Mouse (Mus musculus) midbrain, embryonic 12.5 days (tissue): ENCODE results near the gene Fcor. TPM values are rescaled to one million over a fixed set of nuclear protein-coding genes. Genes with fewer than 3 reads are reported as not detected.

ENCODE experiments used
- ATAC-seq: fragments of 200-750 bp; cut with Nextera tagmentation; 2 replicates; pipeline ENCODE4 v1.8.0; 2017; ENCODE audit warnings: low read depth, moderate TSS enrichment, moderate library complexity; ENCODE audit not compliant: low FRiP score
- H3K27ac ChIP-seq: fragments of 300-500 bp; sonication (generic); replicated peaks from 2 replicates; pipeline ENCODE4 v1.5.1; 2016; ENCODE audit warnings: mild to moderate bottlenecking
- H3K27me3 ChIP-seq: fragments of 300-500 bp; sonication (generic); 2 replicates; pipeline ENCODE4 v1.6.1; 2016; ENCODE audit warnings: mild to moderate bottlenecking
- H3K36me3 ChIP-seq: fragments of 300-500 bp; sonication (generic); 2 replicates; pipeline ENCODE4 v1.6.1; 2016
- H3K4me1 ChIP-seq: fragments of 300-500 bp; sonication (generic); 2 replicates; pipeline ENCODE4 v1.6.1; 2016
- H3K4me2 ChIP-seq: fragments of 300-500 bp; sonication (generic); replicated peaks from 2 replicates; pipeline ENCODE4 v1.6.1; 2016; ENCODE audit warnings: mild to moderate bottlenecking, moderate library complexity
- H3K4me3 ChIP-seq: fragments of 300-500 bp; sonication (generic); 2 replicates; pipeline ENCODE4 v1.5.1; 2016; ENCODE audit warnings: mild to moderate bottlenecking
- H3K9ac ChIP-seq: fragments of 300-500 bp; sonication (generic); replicated peaks from 2 replicates; pipeline ENCODE4 v1.6.1; 2016; ENCODE audit warnings: mild to moderate bottlenecking, moderate library complexity
- H3K9me3 ChIP-seq: fragments of 300-500 bp; sonication (generic); 2 replicates; pipeline ENCODE4 v1.6.1; 2016; ENCODE audit warnings: mild to moderate bottlenecking
- WGBS: fragments of 180-500 bp; shearing (Covaris S2); methylation state at CpG from one replicate; pipeline ENCODE4 v1.1.7; 2016; 5-methylcytosine and 5-hydroxymethylcytosine counted together
- polyA plus RNA-seq: library from polyadenylated mRNA; unstranded; fragments of >200 nt; fragmentation: Nextera tagmentation; extraction: Ambion mirVana; gene quantifications from 2 replicates; pipeline ENCODE4 v1.2.1, GENCODE M21; 2016

Fcor gene
- polyA plus RNA-seq, 1 experiment from 2014 or later = 7.0 TPM

- H3K27me3 ChIP-seq = peaks cover 25% of the 10 kb centered on the region
- peak overlapping the region; percentile 48 for H3K4me3 ChIP-seq
- H3K36me3 ChIP-seq = no peaks in the 10 kb centered on the region
- H3K27ac ChIP-seq = no peak overlapping the region
- no peaks in the 10 kb centered on the region for H3K9me3 ChIP-seq
- no peak; the same call in 1 of the 2 replicates for ATAC-seq
- peak overlapping the region; percentile 29; the same call in 1 of the 2 replicates for H3K9ac ChIP-seq
- peak overlapping the region; percentile 73 for H3K4me2 ChIP-seq
- peaks cover 9% of the 10 kb centered on the region; the same call in 1 of the 2 replicates for H3K4me1 ChIP-seq
- WGBS = 22% methylated on average over 8 of the region's 8 CpGs
These were observed 40.7 kb downstream of the Fcor start for GRCm38 (mm10) chr8:3631478-3631875.

DNA sequence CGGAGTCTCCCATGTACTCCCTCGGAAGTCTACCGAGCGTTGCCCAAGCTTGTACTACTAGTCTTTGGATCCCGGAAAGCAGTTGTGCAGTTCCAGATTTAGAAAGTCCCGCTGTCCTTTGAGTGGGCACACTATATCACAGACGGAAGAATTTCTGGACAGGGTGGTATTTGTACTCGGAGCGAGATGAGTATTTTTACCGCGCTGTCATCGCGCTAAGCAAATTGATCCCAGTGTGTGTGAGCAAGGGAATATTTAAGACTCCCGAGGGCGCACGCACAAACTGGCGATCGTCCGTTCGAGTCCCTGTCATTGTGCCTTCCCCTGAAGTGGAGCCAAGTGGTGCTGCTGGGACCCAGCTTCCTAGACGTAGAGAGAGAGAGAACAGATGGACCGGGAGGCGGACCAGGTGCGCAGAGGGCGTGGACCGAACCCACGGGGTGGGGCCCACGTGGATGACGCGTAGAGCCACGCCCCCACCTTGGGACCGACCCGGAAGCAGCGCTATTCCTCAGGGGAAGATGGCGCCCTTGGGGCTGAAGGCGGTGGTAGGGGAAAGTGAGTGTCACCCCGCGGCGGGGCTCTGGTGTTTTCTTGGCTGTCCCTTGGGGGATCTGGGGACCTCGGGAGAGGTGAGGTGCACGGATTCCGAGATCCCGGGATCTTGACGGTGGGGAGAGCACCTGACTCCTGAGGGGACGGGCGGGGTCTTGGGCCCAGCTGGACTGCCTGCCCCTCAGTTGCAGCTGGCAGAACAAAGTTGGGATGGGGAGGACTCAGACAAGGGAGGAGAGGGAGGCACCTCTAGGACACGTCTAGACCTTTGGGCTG, 41.3 kb downstream of the Fcor start, which contains the start of gene Stxbp2:
Gene Stxbp2 (plus strand): TSS at position 309 of the 831 bp plus-strand sequence.
- Histone ChIP-seq H3K27ac (no peak within 1 kb of the TSS), H3K4me3 (peak within 1 kb of the TSS; percentile 48), H3K36me3 (no peaks in the 10 kb centered on the region), H3K9ac (peak within 1 kb of the TSS; percentile 29; the same call in 1 of the 2 replicates), H3K27me3 (peaks cover 25% of the 10 kb centered on the region), H3K4me2 (peak within 1 kb of the TSS; percentile 73), H3K4me1 (peaks cover 9% of the 10 kb centered on the region; the same call in 1 of the 2 replicates), H3K9me3 (no peaks in the 10 kb centered on the region)
- ATAC-seq = peak; percentile 69
- WGBS = 7% methylated on average over 47 of the region's 47 CpGs

DNA sequence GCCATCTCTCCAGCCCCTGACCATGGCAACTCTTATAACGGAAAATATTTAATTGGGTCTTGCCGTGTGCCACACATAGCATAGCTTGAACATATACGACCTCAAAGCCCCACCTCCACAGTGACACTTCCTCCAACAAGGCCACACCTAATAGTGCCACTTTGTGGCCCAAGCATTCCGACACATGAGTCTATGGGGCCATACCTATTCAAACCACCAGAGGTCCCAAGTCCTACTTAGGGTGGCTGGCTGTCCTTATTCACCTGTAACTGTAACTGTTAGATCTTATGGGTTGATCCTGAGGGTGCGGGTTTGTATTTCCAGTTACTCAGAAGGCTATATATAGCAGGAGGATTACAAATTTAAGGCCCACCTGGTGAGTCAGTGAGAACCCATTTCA, 44.1 kb downstream of the Fcor start:
- peaks cover 25% of the 10 kb centered on the region for H3K27me3 ChIP-seq
- no peak overlapping the region for H3K9ac ChIP-seq
- 37% methylated on average over 5 of the region's 5 CpGs for WGBS
- no peak overlapping the region for H3K4me2 ChIP-seq
- no peak overlapping the region for H3K27ac ChIP-seq
- no peak overlapping the region for H3K4me3 ChIP-seq
- no peaks in the 10 kb centered on the region for H3K9me3 ChIP-seq
- ATAC-seq = no peak
- no peaks in the 10 kb centered on the region for H3K36me3 ChIP-seq
- peaks cover 9% of the 10 kb centered on the region; the same call in 1 of the 2 replicates for H3K4me1 ChIP-seq

GRCm38 (mm10) chr8:3626971-3627370, 45.2 kb downstream of the Fcor start:
- no peak overlapping the region for H3K4me3 ChIP-seq
- H3K36me3 ChIP-seq = no peaks in the 10 kb centered on the region
- H3K27ac ChIP-seq = no peak overlapping the region
- peaks cover 14% of the 10 kb centered on the region for H3K4me1 ChIP-seq
- ATAC-seq = no peak
- no peak overlapping the region for H3K4me2 ChIP-seq
- no peak overlapping the region for H3K9ac ChIP-seq
- 66% methylated on average over 5 of the region's 5 CpGs for WGBS
- H3K27me3 ChIP-seq = peaks cover 25% of the 10 kb centered on the region
- H3K9me3 ChIP-seq = no peaks in the 10 kb centered on the region

DNA sequence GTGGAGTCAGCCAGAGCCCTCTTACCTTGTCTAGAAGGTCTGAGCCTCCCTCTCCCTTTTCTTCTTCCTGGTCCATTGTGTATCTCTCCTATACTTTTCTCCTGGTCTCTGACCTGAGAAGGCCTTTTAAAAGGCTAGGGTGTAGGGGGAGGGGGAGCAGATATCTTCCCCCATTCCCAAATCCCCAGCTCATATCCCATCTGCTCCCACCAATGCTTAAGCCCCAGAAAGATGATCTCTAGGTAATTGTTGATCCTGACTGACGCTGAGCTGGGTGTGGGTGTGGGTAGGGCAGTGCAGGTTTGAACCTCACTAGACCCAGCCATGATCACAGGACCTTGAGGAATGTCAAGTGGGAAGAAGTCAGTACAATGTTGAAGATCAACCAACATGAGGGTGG, 46.7 kb downstream of the Fcor start, which contains the start of gene Pcp2:
Gene Pcp2 (minus strand): TSS at position 101 of the 400 bp plus-strand sequence.
- H3K27ac ChIP-seq = no peak within 1 kb of the TSS

GRCm38 (mm10) chr8:3622119-3622518, 50.0 kb downstream of the Fcor start:
- Histone ChIP-seq H3K4me3 (peak overlapping the region; percentile 91), H3K9ac (peak overlapping the region; percentile 68; the same call in 1 of the 2 replicates), H3K4me2 (peak overlapping the region; percentile 64), H3K36me3 (peaks cover 18% of the 10 kb centered on the region), H3K27me3 (no peaks in the 10 kb centered on the region), H3K9me3 (no peaks in the 10 kb centered on the region), H3K4me1 (peaks cover 20% of the 10 kb centered on the region), H3K27ac (no peak overlapping the region)
- ATAC-seq = no peak; the same call in 1 of the 2 replicates
- WGBS = 65% methylated on average over 8 of the region's 8 CpGs

More for the DNA sequence above, 46.7 kb downstream of the Fcor start, which contains the start of gene Pcp2:
- no peaks in the 10 kb centered on the region for H3K36me3 ChIP-seq
- peaks cover 10% of the 10 kb centered on the region for H3K4me1 ChIP-seq
- ATAC-seq = no peak
- WGBS = 77% methylated on average over 1 of the region's 1 CpGs
- H3K9ac ChIP-seq = no peak within 1 kb of the TSS
- H3K9me3 ChIP-seq = no peaks in the 10 kb centered on the region
- H3K27me3 ChIP-seq = peaks cover 15% of the 10 kb centered on the region; the same call in 1 of the 2 replicates
- no peak within 1 kb of the TSS for H3K4me2 ChIP-seq
- H3K4me3 ChIP-seq = no peak within 1 kb of the TSS

DNA sequence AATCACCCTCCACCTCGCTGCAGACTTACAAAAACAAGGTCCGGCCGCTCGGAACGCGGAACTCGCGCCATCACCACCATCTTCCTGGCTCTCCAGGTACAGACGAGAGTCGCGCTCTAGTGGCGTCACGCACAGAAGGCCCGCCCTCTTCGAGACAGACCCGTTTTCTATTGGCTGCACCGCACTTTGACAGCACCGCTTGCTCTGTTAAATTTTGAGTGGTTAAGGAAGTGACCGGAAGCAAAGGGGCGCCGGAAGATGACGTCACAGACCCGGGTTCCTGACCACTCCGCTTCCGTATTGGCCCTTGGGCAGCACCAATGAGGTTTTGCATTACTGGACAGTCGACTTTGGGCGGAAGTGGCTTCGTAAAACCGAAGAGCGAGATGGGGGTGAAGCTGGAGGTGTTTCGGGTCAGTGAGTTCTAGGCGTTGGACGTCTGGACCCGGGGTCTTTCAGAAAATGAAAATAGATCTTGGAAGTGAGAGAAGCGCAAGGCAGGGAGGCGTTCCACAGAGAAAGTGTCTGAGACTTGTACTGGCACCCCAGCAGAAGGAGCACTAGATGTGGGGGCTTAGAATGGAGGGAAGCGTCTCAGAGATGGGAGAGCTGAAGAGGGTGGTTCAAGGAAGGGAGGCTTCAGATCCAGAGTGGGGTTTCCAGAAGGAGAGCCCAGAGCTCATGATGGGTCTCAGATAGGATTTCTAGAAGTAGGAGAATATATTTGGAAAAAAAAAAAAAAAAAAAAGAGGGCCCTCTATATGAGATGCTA, 50.8 kb downstream of the Fcor start, which contains the start of the genes Xab2 and Pet100:
Gene Xab2 (minus strand): TSS at position 118 of the 772 bp plus-strand sequence.
Gene Pet100 (plus strand): TSS at position 350 of the 772 bp plus-strand sequence.
- Histone ChIP-seq H3K4me2 (peak within 1 kb of the TSS; percentile 95), H3K36me3 (peaks cover 24% of the 10 kb centered on the region), H3K4me1 (peaks cover 20% of the 10 kb centered on the region), H3K27ac (no peak within 1 kb of the TSS), H3K9me3 (no peaks in the 10 kb centered on the region), H3K27me3 (no peaks in the 10 kb centered on the region), H3K4me3 (peak within 1 kb of the TSS; percentile 91), H3K9ac (peak within 1 kb of the TSS; percentile 76)
- under 1% methylated on average over 37 of the region's 37 CpGs for WGBS
- peak; percentile 98 for ATAC-seq

Other genes starting within 250 kb of the Fcor start
- gene Pex11g, start 204.7 kb downstream of the Fcor start, polyA plus RNA-seq = 3.3 and 3.4 TPM in 2 replicates
- 0.19 and 0.25 TPM in 2 replicates for gene Tex45, start 201.5 kb downstream of the Fcor start, polyA plus RNA-seq
- 82.8 and 89.5 TPM in 2 replicates for gene Zfp358, start 179.2 kb downstream of the Fcor start, polyA plus RNA-seq
- 74.9 and 79.3 TPM in 2 replicates for gene Mcoln1, start 171.9 kb downstream of the Fcor start, polyA plus RNA-seq
- 30.5 and 35.0 TPM in 2 replicates for gene Pnpla6, start 157.0 kb downstream of the Fcor start, polyA plus RNA-seq
- 2.8 and 3.2 TPM in 2 replicates for gene C330021F23Rik, start 104.4 kb downstream of the Fcor start, polyA plus RNA-seq
- 22.9 and 26.5 TPM in 2 replicates for gene Camsap3, start 85.1 kb downstream of the Fcor start, polyA plus RNA-seq
- gene Xab2, start 51.0 kb downstream of the Fcor start, polyA plus RNA-seq = 62.8 and 65.2 TPM in 2 replicates
- 109 and 124 TPM in 2 replicates for gene Pet100, start 50.8 kb downstream of the Fcor start, polyA plus RNA-seq
- gene Pcp2, start 46.8 kb downstream of the Fcor start, polyA plus RNA-seq = 0.14 TPM in 1 of 2 replicates, not detected in the other
- 19.5 and 19.8 TPM in 2 replicates for gene Stxbp2, start 41.4 kb downstream of the Fcor start, polyA plus RNA-seq
- 0.54 TPM in 1 of 2 replicates, not detected in the other for gene Retn, start 16.6 kb downstream of the Fcor start, polyA plus RNA-seq
- gene Mcemp1, start 6.6 kb downstream of the Fcor start, polyA plus RNA-seq = not detected in 2 replicates
- gene Trappc5, start 3.9 kb upstream of the Fcor start, polyA plus RNA-seq = 46.6 and 49.0 TPM in 2 replicates
- gene Fcer2a, start 21.8 kb upstream of the Fcor start, polyA plus RNA-seq = 0.40 and 0.42 TPM in 2 replicates
- not detected in 2 replicates for gene Clec4g, start 48.3 kb upstream of the Fcor start, polyA plus RNA-seq
- 0.20 TPM in 1 of 2 replicates, not detected in the other for gene Cd209a, start 76.6 kb upstream of the Fcor start, polyA plus RNA-seq
- not detected in 2 replicates for gene Cd209e, start 181.9 kb upstream of the Fcor start, polyA plus RNA-seq
- not detected in 2 replicates for gene Cd209d, start 206.2 kb upstream of the Fcor start, polyA plus RNA-seq